Mouse (Mus musculus): ENCODE measurements around the gene Ugt1a5.
"Not testable (repeated sequence)": the region's sequence is repeated elsewhere in the genome, so short reads cannot be mapped to it uniquely, and the experiment has no call there.

The Ugt1a5 gene

DNA sequence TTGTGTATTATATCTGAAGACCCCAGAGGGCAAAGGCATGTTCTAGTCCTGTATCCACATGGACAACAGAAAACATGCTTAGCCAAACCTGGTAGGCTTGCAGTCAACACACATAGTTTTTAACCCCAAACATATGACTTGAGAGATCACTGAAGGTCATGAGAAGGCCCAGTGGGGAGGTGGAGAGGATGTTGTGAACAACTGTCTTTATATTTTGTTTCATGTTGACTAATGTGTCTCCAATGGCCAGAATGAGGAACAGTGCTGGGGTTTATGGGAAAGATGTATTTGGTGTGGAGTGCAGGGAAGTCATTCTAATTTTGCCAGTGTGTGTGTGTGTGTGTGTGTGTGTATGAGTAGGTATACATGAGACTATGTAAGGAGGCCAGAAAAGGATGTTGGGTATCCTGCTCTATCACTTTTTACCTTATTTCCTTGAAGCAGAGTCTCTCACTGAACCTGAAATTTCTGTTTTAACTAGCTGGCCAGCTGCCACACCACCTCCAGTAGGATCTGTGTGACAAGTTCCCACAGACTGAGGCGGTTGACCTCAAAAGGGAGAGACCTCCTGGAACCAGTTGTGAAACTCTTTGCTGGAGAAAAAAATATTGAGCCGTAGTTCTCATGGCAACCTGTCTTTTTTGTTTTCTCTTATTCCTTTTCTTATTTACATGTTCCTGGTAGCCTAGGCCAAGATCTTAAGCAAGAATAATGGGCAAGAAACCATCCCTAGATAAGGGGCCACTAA lies 58.4 kb downstream of the Ugt1a5 start:
- DNase-seq (ENCODE audit: low spot score in 2 of 2): no peak

DNA sequence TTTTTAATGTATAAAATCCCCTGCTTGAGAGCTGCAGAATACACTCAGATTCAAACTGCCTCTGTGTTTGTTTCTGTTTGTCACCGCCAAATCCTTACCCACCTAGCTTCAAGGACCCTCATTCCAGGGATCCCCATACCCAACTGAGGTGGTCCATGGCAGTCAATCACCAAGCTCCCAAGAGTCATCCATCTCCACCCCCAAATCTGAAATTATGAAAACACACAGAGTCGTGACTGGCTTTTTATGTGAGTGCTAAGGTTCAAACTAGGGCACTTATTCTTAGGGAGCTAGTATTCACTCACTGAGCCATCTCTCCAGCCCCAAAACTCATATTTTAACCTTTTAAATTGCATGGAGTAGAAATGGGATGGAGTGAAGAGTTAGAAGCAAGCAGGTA lies 59.5 kb downstream of the Ugt1a5 start:
- not testable (repeated sequence) for DNase-seq (ENCODE audit: low spot score in 2 of 2)

DNA sequence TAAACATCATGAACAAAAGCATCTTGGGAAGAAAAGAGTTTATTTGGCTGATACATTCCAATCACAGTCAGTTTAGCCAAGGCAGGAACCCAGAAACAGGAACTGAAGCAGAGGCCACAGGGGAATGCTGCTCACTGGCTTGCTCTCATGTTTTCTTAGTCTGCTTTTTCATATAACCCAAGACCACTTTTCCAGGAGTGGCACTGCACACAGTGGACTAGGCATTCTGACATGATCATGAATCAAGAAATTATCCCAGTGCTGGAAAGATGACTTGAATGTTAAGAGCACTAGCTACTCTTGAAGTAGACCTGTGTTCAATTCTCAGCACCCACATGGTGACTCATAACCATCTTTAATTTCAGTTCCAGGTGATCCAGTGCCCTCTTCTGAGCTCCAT lies 59.9 kb downstream of the Ugt1a5 start:
- DNase-seq (ENCODE audit: low spot score in 2 of 2): no peak

GRCm38 (mm10) chr1:88226670-88227379 lies 61.0 kb downstream of the Ugt1a5 start, which contains the start of gene Mroh2a:
Gene Mroh2a (plus strand): TSS chr1:88226986.
- DNase-seq (ENCODE audit: low spot score in 2 of 2): no peak

DNA sequence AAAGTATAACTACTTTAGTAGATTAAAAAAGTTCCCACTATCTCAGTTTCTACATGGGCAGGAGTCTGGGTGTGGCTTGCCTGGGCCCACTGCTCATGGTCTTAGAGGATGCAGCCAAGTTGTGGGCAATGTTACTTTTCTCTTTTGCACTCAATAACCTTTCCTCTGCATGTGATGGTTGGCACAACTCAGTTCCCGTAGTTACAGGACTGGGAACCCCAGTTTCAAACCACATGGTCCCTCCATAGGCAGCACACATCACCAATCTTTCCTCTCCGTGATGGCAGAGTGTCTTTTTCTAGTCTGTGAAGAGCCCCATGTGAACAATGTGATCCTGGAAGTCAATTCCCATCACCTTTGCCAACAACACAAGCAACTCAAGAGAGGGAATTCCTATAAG lies 61.7 kb downstream of the Ugt1a5 start:
- DNase-seq (ENCODE audit: low spot score in 2 of 2): no peak

DNA sequence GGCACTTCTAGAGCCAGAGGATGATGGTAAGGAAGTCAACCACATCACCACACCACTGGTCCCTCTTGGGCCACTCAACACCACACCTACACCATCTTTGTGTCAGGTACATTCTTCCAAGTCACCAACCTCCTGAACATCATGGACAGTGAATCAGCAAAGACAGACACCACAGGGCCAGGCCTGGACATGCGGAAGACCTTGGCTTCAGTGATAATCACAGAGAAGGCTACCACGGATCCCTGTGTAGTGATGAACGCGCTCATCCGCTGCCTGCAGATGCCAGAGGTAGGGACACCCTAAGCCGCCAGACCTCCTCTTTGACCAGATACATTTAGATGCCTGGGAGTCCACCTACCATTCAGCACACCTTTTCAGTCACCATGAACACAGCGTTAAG lies 62.3 kb downstream of the Ugt1a5 start:
- no peak for DNase-seq (ENCODE audit: low spot score in 2 of 2)

GRCm38 (mm10) chr1:88229566-88229965 lies 63.8 kb downstream of the Ugt1a5 start:
- DNase-seq (ENCODE audit: low spot score in 2 of 2): no peak

- DNase-seq (ENCODE audit: low spot score in 2 of 2): no peak
These were observed 64.2 kb downstream of the Ugt1a5 start for GRCm38 (mm10) chr1:88229986-88230385.

DNA sequence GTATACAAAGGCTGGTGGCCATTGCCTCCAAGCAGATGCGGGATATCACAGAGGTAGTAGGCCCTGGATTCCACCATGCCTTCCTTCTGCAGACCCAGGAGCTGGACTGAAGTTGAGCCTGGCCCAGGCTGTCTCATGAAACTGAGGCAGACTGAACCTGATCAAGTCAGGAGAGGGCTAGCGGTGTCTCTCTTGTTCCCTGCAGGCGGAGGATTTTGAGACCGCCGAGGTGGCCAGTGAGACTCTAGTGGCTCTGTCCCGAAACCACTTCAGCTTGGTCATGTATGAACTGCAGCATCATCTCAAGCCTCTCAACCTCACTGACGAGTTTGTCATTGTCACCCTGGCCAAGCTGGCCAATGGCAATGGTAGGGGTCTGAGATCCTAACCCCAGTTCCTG lies 64.6 kb downstream of the Ugt1a5 start:
- no peak for DNase-seq (ENCODE audit: low spot score in 2 of 2)

GRCm38 (mm10) chr1:88230981-88231802 lies 65.4 kb downstream of the Ugt1a5 start:
- DNase-seq (ENCODE audit: low spot score in 2 of 2): no peak

DNA sequence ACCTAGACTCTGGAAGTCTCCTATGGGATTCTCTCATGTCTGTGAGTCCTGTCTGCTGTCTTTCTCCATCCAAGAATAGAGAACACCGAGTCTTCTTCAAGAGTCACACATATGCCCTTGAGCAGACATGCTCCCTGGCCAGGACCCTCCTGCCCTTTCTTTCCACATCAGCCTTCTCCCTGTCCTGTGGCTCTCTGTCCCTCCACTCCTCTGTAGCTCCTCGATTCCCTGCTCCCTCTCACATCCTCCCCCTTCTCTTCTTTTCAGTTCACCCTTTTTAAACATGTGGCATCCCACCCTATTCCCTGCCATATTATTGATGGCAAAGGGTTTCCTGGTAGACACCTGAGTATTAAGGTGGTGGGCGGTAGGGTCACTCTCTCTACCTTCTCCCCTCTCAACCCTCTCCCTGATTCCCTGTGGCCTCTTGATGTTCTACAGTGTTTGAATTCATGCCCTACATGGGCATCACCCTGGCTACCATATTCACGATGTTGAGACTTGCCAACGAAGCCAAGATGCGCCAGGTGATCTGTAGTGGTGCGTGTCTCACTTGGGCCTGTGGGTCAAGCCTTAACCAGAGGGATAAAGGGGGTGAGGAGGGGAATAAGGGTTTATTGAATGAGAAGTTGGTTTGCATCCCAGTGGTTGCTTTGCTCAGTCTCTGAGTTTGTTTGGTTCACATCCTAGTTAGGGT lies 66.1 kb downstream of the Ugt1a5 start:
- no peak for DNase-seq (ENCODE audit: low spot score in 2 of 2)

DNA sequence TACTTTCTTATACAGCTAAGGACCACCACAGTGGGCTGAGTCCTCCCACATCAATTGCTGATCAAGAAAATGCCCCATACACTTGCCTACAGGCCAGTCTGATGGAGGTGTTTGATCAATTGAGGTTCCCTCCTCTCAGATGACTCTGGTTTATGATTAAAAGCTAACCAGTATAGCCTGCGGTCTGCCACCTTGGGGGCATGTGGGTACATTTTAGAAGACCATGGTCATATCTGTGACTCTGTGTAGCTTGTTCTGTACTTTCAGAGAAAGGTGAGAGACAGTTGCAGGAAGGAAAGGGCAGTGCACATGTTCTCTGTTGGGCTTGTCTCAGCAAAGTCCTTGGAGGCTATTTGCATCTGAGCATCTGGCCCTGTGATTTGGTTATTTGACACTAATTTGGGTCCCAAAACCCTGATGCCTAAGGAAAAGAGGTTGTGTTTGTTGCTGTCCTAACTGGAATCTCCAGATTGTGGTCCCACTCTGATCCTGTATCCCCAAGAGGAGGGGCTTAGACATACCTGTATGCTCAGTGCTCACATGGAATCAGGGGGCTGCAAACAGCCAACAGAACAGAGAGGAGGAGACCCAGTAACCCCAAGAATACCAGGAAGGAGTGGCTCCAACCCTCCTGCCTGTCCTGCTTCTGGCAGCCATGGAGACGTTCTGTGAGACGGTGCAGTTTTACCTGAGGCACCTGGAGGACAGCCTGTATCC lies 67.0 kb downstream of the Ugt1a5 start:
- DNase-seq (ENCODE audit: low spot score in 2 of 2): no peak

DNA sequence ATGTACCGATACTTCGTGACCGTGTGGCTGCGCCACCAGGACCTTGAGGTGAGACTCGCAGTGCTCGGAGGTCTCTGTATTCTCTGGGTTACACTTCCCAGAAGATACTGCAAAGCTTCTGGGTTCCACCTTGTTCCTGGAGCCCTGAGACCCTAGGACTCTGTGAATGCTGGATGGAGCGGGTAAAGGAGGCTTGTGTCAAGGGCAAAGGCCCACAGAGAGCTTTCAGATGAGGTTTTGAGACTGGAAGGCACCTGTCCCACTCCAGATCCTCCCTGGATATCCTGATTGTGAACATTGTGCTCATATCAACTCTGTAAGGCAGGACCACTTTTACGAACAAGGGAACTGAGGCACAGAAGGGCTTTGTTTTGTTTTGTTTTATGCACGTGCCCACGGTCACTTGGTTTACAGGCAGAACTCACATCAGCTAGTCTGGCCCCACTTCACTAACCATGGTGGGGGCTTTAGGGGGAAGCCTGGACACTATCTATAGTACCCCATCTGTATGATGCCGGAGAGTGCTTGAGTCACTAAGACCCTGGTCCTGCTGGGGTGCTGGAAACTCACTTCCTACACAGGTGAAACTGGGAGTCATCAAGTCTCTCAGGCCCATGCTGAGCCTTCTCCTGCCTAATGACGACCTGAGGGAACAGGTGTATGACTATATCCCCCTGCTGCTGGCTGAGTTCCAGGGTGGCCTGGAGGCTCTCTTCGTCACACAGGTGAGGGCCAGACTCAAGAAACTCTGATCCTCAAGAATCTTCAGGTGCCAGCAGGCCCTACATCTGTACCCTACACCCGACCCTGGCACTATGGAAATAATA lies 67.8 kb downstream of the Ugt1a5 start:
- no peak for DNase-seq (ENCODE audit: low spot score in 2 of 2)

DNA sequence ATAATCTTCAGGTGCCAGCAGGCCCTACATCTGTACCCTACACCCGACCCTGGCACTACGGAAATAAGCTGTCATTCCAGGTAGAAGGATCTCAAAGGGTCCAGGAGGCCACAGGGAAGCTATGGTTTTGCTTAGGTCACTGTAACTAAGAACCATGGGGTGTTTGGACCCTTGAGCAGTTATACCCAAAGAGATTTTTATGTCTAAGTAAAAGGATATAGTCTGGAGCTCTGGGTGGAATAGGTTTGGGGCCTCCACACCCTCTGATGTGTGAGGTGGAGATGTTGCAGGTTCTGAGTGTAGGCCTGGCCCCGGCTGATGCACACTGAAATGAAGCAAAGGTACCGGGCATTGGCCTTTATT lies 68.4 kb downstream of the Ugt1a5 start:
- DNase-seq (ENCODE audit: low spot score in 2 of 2): no peak

DNA sequence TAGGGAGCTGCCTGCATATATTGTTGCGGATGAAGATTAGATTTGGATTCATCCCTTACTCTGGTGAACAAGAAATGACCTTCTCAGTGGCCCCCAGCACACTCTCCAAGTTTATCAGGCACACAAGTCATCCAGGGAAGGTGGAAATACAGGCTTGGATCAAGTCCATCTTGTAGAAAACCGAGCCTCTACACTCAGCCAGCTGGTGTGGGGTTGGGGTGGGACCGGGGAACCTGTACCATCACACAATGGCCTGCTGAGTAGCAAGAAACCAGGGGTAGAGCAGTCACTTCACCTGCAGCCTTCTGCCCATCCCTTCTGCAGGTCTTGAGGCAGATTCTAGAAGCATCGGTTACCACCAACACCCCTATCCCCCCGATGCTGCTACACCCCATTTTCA lies 68.8 kb downstream of the Ugt1a5 start:
- no peak for DNase-seq (ENCODE audit: low spot score in 2 of 2)

GRCm38 (mm10) chr1:88235046-88235893 lies 69.5 kb downstream of the Ugt1a5 start:
- no peak for DNase-seq (ENCODE audit: low spot score in 2 of 2)

GRCm38 (mm10) chr1:88235894-88236415 lies 70.1 kb downstream of the Ugt1a5 start:
- DNase-seq (ENCODE audit: low spot score in 2 of 2): no peak

DNA sequence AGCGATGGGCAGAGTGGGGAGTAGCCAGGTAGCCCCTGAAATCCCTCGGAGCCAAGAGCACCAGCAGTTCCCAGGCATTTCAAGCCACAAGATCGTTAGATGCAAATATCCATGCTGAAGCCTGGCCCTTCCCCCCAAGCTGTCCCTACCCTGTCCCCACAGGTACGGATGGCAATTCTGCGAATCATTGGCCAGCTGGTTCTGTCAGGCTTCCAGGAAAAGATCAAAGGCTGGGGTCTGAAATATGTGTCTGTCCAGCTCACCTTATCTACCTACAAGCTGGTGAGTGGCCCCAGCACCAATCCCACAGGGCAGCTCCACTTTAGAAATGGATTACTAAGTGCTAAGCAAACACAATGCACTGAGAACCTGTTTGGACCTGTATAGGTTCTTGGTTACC lies 71.5 kb downstream of the Ugt1a5 start:
- DNase-seq (ENCODE audit: low spot score in 2 of 2): no peak

- no peak for DNase-seq (ENCODE audit: low spot score in 2 of 2)
These were observed 73.0 kb downstream of the Ugt1a5 start for GRCm38 (mm10) chr1:88238771-88239170.
